Mouse (Mus musculus) 3134 (cell line): Measurements from ENCODE around the gene Atp1a2.
"Not testable (repeated sequence)": the region's sequence is repeated elsewhere in the genome, so short reads cannot be mapped to it uniquely, and the experiment has no call there.

ENCODE experiments used
- DNase-seq: peaks from one replicate; pipeline ENCODE4 v3.0.0-alpha.2; 2011; ENCODE audit warnings: low spot score; ENCODE audit not compliant: insufficient read length; ENCODE audit errors: extremely low read depth

The Atp1a2 gene

GRCm38 (mm10) chr1:172278328-172278727, 19.5 kb downstream of the Atp1a2 start:
- DNase-seq, result no peak

- DNase-seq, result no peak
These were observed 20.7 kb downstream of the Atp1a2 start for GRCm38 (mm10) chr1:172277172-172277571.

- DNase-seq, result no peak
These were observed 23.3 kb downstream of the Atp1a2 start for GRCm38 (mm10) chr1:172274547-172274946.

GRCm38 (mm10) chr1:172274116-172274515, 23.7 kb downstream of the Atp1a2 start:
- DNase-seq, result no peak

- DNase-seq, result no peak
These were observed 24.5 kb downstream of the Atp1a2 start for GRCm38 (mm10) chr1:172273386-172273785.

GRCm38 (mm10) chr1:172271765-172272164, 26.1 kb downstream of the Atp1a2 start:
- no peak for DNase-seq

- DNase-seq, result no peak
These were observed 26.7 kb downstream of the Atp1a2 start for GRCm38 (mm10) chr1:172271208-172271607.

- no peak for DNase-seq
These were observed 36.3 kb downstream of the Atp1a2 start, which contains the start of gene Igsf8 for GRCm38 (mm10) chr1:172261477-172262078. TSS of gene Igsf8 (plus strand) at chr1:172261641.

GRCm38 (mm10) chr1:172258314-172258713, 39.5 kb downstream of the Atp1a2 start, which contains the start of gene Atp1a4:
TSS of gene Atp1a4 (minus strand) at chr1:172258414.
- DNase-seq, result no peak

- DNase-seq, result no peak
These were observed 50.2 kb downstream of the Atp1a2 start for GRCm38 (mm10) chr1:172247679-172248078.

- DNase-seq, result no peak
These were observed 50.6 kb downstream of the Atp1a2 start for GRCm38 (mm10) chr1:172247216-172247615.

GRCm38 (mm10) chr1:172244645-172245044, 53.2 kb downstream of the Atp1a2 start:
- DNase-seq, result not testable (repeated sequence)

GRCm38 (mm10) chr1:172243547-172244205, 54.2 kb downstream of the Atp1a2 start:
- DNase-seq, result no peak

GRCm38 (mm10) chr1:172242401-172242800, 55.5 kb downstream of the Atp1a2 start:
- peak; percentile 72 for DNase-seq

GRCm38 (mm10) chr1:172240945-172241708, 56.7 kb downstream of the Atp1a2 start:
- no peak for DNase-seq

GRCm38 (mm10) chr1:172229215-172229614, 68.6 kb downstream of the Atp1a2 start:
- DNase-seq, result no peak

- DNase-seq, result no peak
These were observed 69.7 kb downstream of the Atp1a2 start for GRCm38 (mm10) chr1:172228209-172228608.
